Mouse (Mus musculus) heart, adult 2 months (tissue): Measurements from ENCODE around the gene Enpp1.

Source experiments
- CTCF ChIP-seq: fragments of 200-600 bp; IDR thresholded peaks from 2 replicates; pipeline ENCODE4 v1.8.1; 2022; ENCODE audit warnings: antibody characterized with exemption, mild to moderate bottlenecking, moderate library complexity
- EP300 ChIP-seq: fragments of 200-500 bp; IDR thresholded peaks from 2 replicates; pipeline ENCODE4 v1.6.1; 2011; ENCODE audit warnings: low read depth, low read length, control low read depth; ENCODE audit not compliant: insufficient read depth
- POLR2A ChIP-seq: fragments of 200-500 bp; IDR thresholded peaks from 2 replicates; pipeline ENCODE4 v1.6.1; 2011; ENCODE audit warnings: mild to moderate bottlenecking, low read depth, low read length, control low read depth; ENCODE audit not compliant: insufficient read depth

- no peak for TF ChIP-seq CTCF
- no peak for TF ChIP-seq EP300
- no peak for TF ChIP-seq POLR2A
These were observed 121.4 kb downstream of the Enpp1 start for GRCm38 (mm10) chr10:24590546-24590945.
